Mouse (Mus musculus) liver, postnatal 0 days (tissue): ENCODE results near the gene Fam186b.

Source experiments
- CTCF ChIP-seq: sonication (generic); IDR thresholded peaks from 2 replicates; pipeline ENCODE4 v1.5.1; 2016; ENCODE audit warnings: antibody characterized with exemption, low read depth
- EP300 ChIP-seq: IDR thresholded peaks from 2 replicates; pipeline ENCODE4 v1.6.1; 2016; ENCODE audit warnings: antibody characterized with exemption, low read depth, mild to moderate bottlenecking

GRCm38 (mm10) chr15:99248972-99249371, 46.7 kb downstream of the Fam186b start:
- no peak for TF ChIP-seq CTCF
- no peak for TF ChIP-seq EP300
